Mouse (Mus musculus) hindbrain, embryonic 16.5 days (tissue): ENCODE data around the gene Parp11. TPM values are rescaled to one million over a fixed set of nuclear protein-coding genes. Genes with fewer than 3 reads are reported as not detected.

Experiments used
- ATAC-seq: fragments of 200-750 bp; cut with Nextera tagmentation; 2 replicates; pipeline ENCODE4 v1.8.0; 2017; ENCODE audit warnings: moderate TSS enrichment, moderate library complexity
- H3K27ac ChIP-seq: fragments of 300-500 bp; sonication (generic); 2 replicates; pipeline ENCODE4 v1.5.1; 2014; ENCODE audit warnings: low read depth, mild to moderate bottlenecking, control low read depth, low read length, moderate library complexity
- H3K27me3 ChIP-seq: fragments of 300-500 bp; sonication (generic); replicated peaks from 2 replicates; pipeline ENCODE4 v1.6.1; 2014; ENCODE audit warnings: low read length; ENCODE audit not compliant: control insufficient read depth, insufficient read depth
- H3K36me3 ChIP-seq: fragments of 300-500 bp; sonication (generic); 2 replicates; pipeline ENCODE4 v1.6.1; 2014; ENCODE audit warnings: mild to moderate bottlenecking, low read length, moderate library complexity, mixed read lengths; ENCODE audit not compliant: control insufficient read depth, insufficient read depth
- H3K4me1 ChIP-seq: fragments of 300-500 bp; sonication (generic); 2 replicates; pipeline ENCODE4 v1.6.1; 2014; ENCODE audit warnings: low read depth, low read length; ENCODE audit not compliant: control insufficient read depth, insufficient read depth
- H3K4me2 ChIP-seq: fragments of 300-500 bp; sonication (generic); 2 replicates; pipeline ENCODE4 v1.6.1; 2014; ENCODE audit warnings: mild to moderate bottlenecking, low read length, control low read depth, moderate library complexity
- H3K4me3 ChIP-seq: fragments of 300-500 bp; sonication (generic); 2 replicates; pipeline ENCODE4 v1.5.1; 2014; ENCODE audit warnings: mild to moderate bottlenecking, low read length, control low read depth, moderate library complexity
- H3K9ac ChIP-seq: fragments of 300-500 bp; sonication (generic); 2 replicates; pipeline ENCODE4 v1.6.1; 2014; ENCODE audit warnings: low read depth, mild to moderate bottlenecking, control low read depth, low read length, moderate library complexity
- H3K9me3 ChIP-seq: fragments of 300-500 bp; sonication (generic); 2 replicates; pipeline ENCODE4 v1.6.1; 2014; ENCODE audit warnings: mild to moderate bottlenecking, low read length, moderate library complexity; ENCODE audit not compliant: control insufficient read depth
- WGBS: fragments of 180-500 bp; shearing (Covaris S2); extraction: QIAGEN DNeasy Blood & Tissue Kit; methylation state at CpG from one replicate; pipeline ENCODE4 v1.1.7; 2014; 5-methylcytosine and 5-hydroxymethylcytosine counted together
- polyA plus RNA-seq: library from polyadenylated mRNA; unstranded; fragments of >200 nt; fragmentation: Nextera tagmentation; extraction: Ambion mirVana; gene quantifications from 2 replicates; pipeline ENCODE4 v1.2.1, GENCODE M21; 2015

Parp11 gene
- polyA plus RNA-seq, 1 experiment from 2014 or later = 69.2 TPM

DNA sequence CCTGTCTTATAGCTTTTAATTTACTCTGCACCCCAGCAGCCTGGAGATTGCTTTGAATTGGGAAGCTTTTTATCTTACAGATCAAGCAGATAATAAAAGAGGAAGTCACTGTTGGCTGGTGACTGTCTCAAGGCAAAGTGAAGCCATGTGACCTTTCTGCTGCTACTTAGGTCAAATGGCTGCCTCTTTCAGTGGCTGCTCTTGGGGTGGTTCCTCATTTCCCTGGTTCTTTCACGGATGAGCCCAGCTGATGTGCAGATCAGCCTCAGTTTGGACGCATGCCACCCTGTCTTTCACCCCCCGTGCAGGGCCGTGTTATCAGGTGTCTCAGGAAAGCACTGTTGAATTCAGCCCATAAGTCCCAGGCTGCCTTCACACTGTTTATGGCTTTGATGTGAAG lies 25.4 kb downstream of the Parp11 start:
- Histone ChIP-seq H3K4me2 (no peak overlapping the region), H3K27ac (no peak overlapping the region), H3K4me3 (no peak overlapping the region), H3K9ac (no peak overlapping the region), H3K4me1 (no peaks in the 10 kb centered on the region), H3K9me3 (no peaks in the 10 kb centered on the region), H3K27me3 (no peaks in the 10 kb centered on the region), H3K36me3 (peaks cover 8% of the 10 kb centered on the region)
- 76% methylated on average over 4 of the region's 4 CpGs for WGBS
- ATAC-seq = no peak

- H3K27me3 ChIP-seq = no peaks in the 10 kb centered on the region
- peaks cover 8% of the 10 kb centered on the region for H3K36me3 ChIP-seq
- 89% methylated on average over 8 of the region's 8 CpGs for WGBS
- no peaks in the 10 kb centered on the region for H3K9me3 ChIP-seq
- H3K4me3 ChIP-seq = no peak overlapping the region
- no peaks in the 10 kb centered on the region for H3K4me1 ChIP-seq
- ATAC-seq = no peak
- H3K27ac ChIP-seq = no peak overlapping the region
- H3K9ac ChIP-seq = no peak overlapping the region
- no peak overlapping the region for H3K4me2 ChIP-seq
These were observed 27.3 kb downstream of the Parp11 start for GRCm38 (mm10) chr6:127473961-127474360.

GRCm38 (mm10) chr6:127475231-127475630 lies 28.6 kb downstream of the Parp11 start:
- Histone ChIP-seq H3K36me3 (peaks cover 12% of the 10 kb centered on the region), H3K27ac (no peak overlapping the region), H3K4me2 (no peak overlapping the region), H3K9ac (no peak overlapping the region), H3K27me3 (no peaks in the 10 kb centered on the region), H3K4me1 (no peaks in the 10 kb centered on the region), H3K4me3 (no peak overlapping the region), H3K9me3 (no peaks in the 10 kb centered on the region)
- 37% methylated on average over 3 of the region's 3 CpGs for WGBS
- ATAC-seq = no peak

- Histone ChIP-seq H3K4me3 (no peak overlapping the region), H3K27ac (no peak overlapping the region), H3K9ac (no peak overlapping the region), H3K9me3 (no peaks in the 10 kb centered on the region), H3K27me3 (no peaks in the 10 kb centered on the region), H3K4me2 (no peak overlapping the region), H3K36me3 (peaks cover 19% of the 10 kb centered on the region), H3K4me1 (no peaks in the 10 kb centered on the region)
- no peak for ATAC-seq
- 92% methylated on average over 6 of the region's 6 CpGs for WGBS
These were observed 44.4 kb downstream of the Parp11 start for GRCm38 (mm10) chr6:127491046-127491445.

GRCm38 (mm10) chr6:127492561-127492960 lies 45.9 kb downstream of the Parp11 start:
- no peak for ATAC-seq
- no peaks in the 10 kb centered on the region for H3K9me3 ChIP-seq
- no peak overlapping the region for H3K4me2 ChIP-seq
- H3K36me3 ChIP-seq = peaks cover 19% of the 10 kb centered on the region
- peaks cover 6% of the 10 kb centered on the region for H3K4me1 ChIP-seq
- no peak overlapping the region for H3K4me3 ChIP-seq
- H3K27ac ChIP-seq = no peak overlapping the region
- H3K9ac ChIP-seq = no peak overlapping the region
- 79% methylated on average over 4 of the region's 4 CpGs for WGBS
- no peaks in the 10 kb centered on the region for H3K27me3 ChIP-seq

- 57% methylated on average over 13 of the region's 13 CpGs for WGBS
- Histone ChIP-seq H3K27me3 (no peaks in the 10 kb centered on the region), H3K36me3 (peaks cover 19% of the 10 kb centered on the region), H3K4me1 (peaks cover 6% of the 10 kb centered on the region), H3K4me2 (no peak overlapping the region), H3K9me3 (no peaks in the 10 kb centered on the region), H3K4me3 (no peak overlapping the region), H3K9ac (no peak overlapping the region), H3K27ac (no peak overlapping the region)
- ATAC-seq = no peak
These were observed 47.1 kb downstream of the Parp11 start for GRCm38 (mm10) chr6:127493750-127494149.

DNA sequence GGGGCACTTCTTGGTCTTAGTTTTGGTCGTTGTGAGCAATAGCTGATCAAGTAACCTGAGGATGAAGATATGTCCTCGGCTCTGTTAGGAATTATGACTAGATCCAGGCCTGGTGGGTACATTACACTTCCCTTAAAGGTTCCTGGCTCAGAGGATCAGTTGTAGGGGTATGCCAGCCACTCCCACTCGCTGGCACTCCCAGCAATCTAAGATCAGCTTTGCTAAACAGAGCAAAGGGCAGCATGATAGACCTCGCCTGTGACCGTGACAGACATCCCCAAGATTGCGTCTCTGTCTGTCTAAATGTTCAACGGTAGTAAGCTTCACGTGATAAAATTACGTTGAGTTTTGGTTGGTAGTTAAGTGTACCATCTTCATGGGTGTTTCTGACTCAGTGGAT lies 47.7 kb downstream of the Parp11 start:
- peaks cover 19% of the 10 kb centered on the region for H3K36me3 ChIP-seq
- no peak overlapping the region for H3K4me2 ChIP-seq
- H3K27ac ChIP-seq = no peak overlapping the region
- no peak overlapping the region for H3K4me3 ChIP-seq
- no peaks in the 10 kb centered on the region for H3K27me3 ChIP-seq
- WGBS = 90% methylated on average over 9 of the region's 9 CpGs
- H3K9ac ChIP-seq = no peak overlapping the region
- no peaks in the 10 kb centered on the region for H3K9me3 ChIP-seq
- no peak for ATAC-seq
- H3K4me1 ChIP-seq = peaks cover 6% of the 10 kb centered on the region

GRCm38 (mm10) chr6:127495251-127495650 lies 48.6 kb downstream of the Parp11 start:
- peaks cover 14% of the 10 kb centered on the region for H3K36me3 ChIP-seq
- 87% methylated on average over 2 of the region's 2 CpGs for WGBS
- ATAC-seq = 0 out of 2 replicates have a peak, but pooled peaks have one; percentile 19

DNA sequence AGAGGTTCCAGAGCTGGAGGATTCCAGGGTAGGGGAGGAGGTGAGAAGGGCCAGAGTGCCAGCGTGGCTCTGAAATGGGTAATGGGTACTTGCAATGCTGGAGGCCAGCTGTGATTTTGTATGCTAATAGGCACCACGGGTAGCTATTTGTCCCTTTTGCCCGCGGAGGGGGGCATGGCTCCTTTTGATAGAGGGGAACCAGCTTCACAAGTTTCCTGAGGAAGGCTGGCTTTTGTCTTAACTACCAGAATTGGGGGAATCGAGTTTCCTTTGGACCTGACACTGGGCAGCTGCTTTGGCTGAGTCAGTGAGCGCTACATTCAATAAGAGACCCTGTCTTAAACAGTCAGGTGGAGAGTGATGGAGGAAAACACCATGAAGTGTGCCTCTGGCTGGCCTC lies 49.2 kb downstream of the Parp11 start:
- Histone ChIP-seq H3K4me3 (no peak overlapping the region), H3K27me3 (no peaks in the 10 kb centered on the region), H3K9me3 (no peaks in the 10 kb centered on the region), H3K4me2 (no peak overlapping the region), H3K27ac (no peak overlapping the region), H3K9ac (no peak overlapping the region), H3K4me1 (peaks cover 6% of the 10 kb centered on the region), H3K36me3 (peaks cover 10% of the 10 kb centered on the region)
- ATAC-seq = no peak
- 13% methylated on average over 6 of the region's 6 CpGs for WGBS

More at GRCm38 (mm10) chr6:127495251-127495650, 48.6 kb downstream of the Parp11 start:
- no peaks in the 10 kb centered on the region for H3K27me3 ChIP-seq
- H3K9me3 ChIP-seq = no peaks in the 10 kb centered on the region
- no peak overlapping the region for H3K9ac ChIP-seq
- H3K4me1 ChIP-seq = peaks cover 6% of the 10 kb centered on the region
- no peak overlapping the region for H3K4me2 ChIP-seq
- H3K27ac ChIP-seq = no peak overlapping the region
- H3K4me3 ChIP-seq = no peak overlapping the region
